In genomic region chr2:95210216-95210941, GRCm38 (mm10) we compare ENCODE assay signal across 22 mouse cellular contexts.
A peak's percentile ranks its signal among the peaks of the same experiment; 100 is the strongest.
DNase-seq lines count a peak whose midpoint lies in the region; ATAC-seq and TF ChIP-seq lines count a peak whose summit lies in the region.
"Had no signal": no experiment of that assay in that cellular context is flagged by ENCODE, and none has a peak within 500 bp of the region (broad histone marks: within the 10 kb centered on the region; RNA-seq: fewer than 3 reads in every experiment).

No protein-coding gene starts in this region.

- DNase-seq in frontal cortex, postnatal 36 days (ENCODE audit: low spot score in 2 of 2): no peak
- peak; percentile 38 for DNase-seq in lung, postnatal 10 days
- no peak for DNase-seq in lung, postnatal 4 days
- peak; percentile 46 for DNase-seq in embryo, embryonic 11 days
- DNase-seq in kidney, postnatal 25 days: peak; percentile 5 to 46
- no peak for DNase-seq in thymus, adult 2 months
- DNase-seq: adrenal gland, postnatal 36 days; cerebellum, postnatal 36 days; layer of hippocampus, postnatal 36 days; liver, postnatal 0 days; thymus, postnatal 25 days had no signal

- no peak overlapping the region for H3K9ac ChIP-seq in liver, embryonic 12.5 days
- H3K9ac ChIP-seq: embryonic facial prominence, embryonic 13.5 days; hindbrain, embryonic 14.5 days; intestine, embryonic 15.5 days; limb, embryonic 13.5 days; liver, postnatal 0 days; midbrain, embryonic 15.5 days had no signal

- TF ChIP-seq POLR2A in thymus, adult 2 months (IDR thresholded peaks at IDR 0.05; ENCODE audit: control insufficient read depth, extremely low read depth, insufficient read depth, low read length, poor library complexity): no peak

- H3K27ac ChIP-seq in liver, embryonic 12.5 days: no peak overlapping the region
- H3K27ac ChIP-seq in thymus, adult 2 months (ENCODE audit: control insufficient read depth, insufficient read depth, low read length): no peak overlapping the region
- H3K27ac ChIP-seq: embryonic facial prominence, embryonic 13.5 days; heart, embryonic 10.5 days; hindbrain, embryonic 14.5 days; intestine, embryonic 15.5 days; limb, embryonic 13.5 days; midbrain, embryonic 15.5 days had no signal

- no peak overlapping the region for H3K4me3 ChIP-seq in liver, embryonic 12.5 days
- no peak overlapping the region for H3K4me3 ChIP-seq in thymus, adult 2 months (ENCODE audit: control insufficient read depth, insufficient read depth, low read length)
- H3K4me3 ChIP-seq: embryonic facial prominence, embryonic 13.5 days; heart, embryonic 10.5 days; intestine, embryonic 15.5 days; limb, embryonic 13.5 days; midbrain, embryonic 15.5 days; myocyte had no signal

- TF ChIP-seq CTCF in thymus, adult 2 months (IDR thresholded peaks at IDR 0.05; ENCODE audit: borderline replicate concordance, control insufficient read depth, extremely low read depth, insufficient read depth, low read length, poor library complexity): no peak

- no peaks in the 10 kb centered on the region for H3K4me1 ChIP-seq in liver, embryonic 12.5 days
- H3K4me1 ChIP-seq in thymus, adult 2 months (replicated peaks; ENCODE audit: control insufficient read depth, insufficient read depth, low read length): no peaks in the 10 kb centered on the region
- H3K4me1 ChIP-seq: embryonic facial prominence, embryonic 13.5 days; heart, embryonic 10.5 days; intestine, embryonic 15.5 days; limb, embryonic 13.5 days; midbrain, embryonic 15.5 days had no signal

- no peaks in the 10 kb centered on the region for H3K27me3 ChIP-seq in liver, embryonic 12.5 days (replicated peaks)
- H3K27me3 ChIP-seq in thymus, adult 2 months (ENCODE audit: control insufficient read depth, insufficient read depth, low read length): no peaks in the 10 kb centered on the region
- H3K27me3 ChIP-seq: embryonic facial prominence, embryonic 13.5 days; intestine, embryonic 15.5 days; limb, embryonic 13.5 days; midbrain, embryonic 15.5 days had no signal

- H3K4me2 ChIP-seq in liver, embryonic 12.5 days: no peak overlapping the region
- H3K4me2 ChIP-seq: embryonic facial prominence, embryonic 13.5 days; hindbrain, embryonic 14.5 days; intestine, embryonic 15.5 days; limb, embryonic 13.5 days; midbrain, embryonic 15.5 days had no signal

- H3K36me3 ChIP-seq in liver, embryonic 12.5 days: no peaks in the 10 kb centered on the region
- H3K36me3 ChIP-seq in thymus, adult 2 months (ENCODE audit: control insufficient read depth, insufficient read depth, low read length): no peaks in the 10 kb centered on the region
- H3K36me3 ChIP-seq: embryonic facial prominence, embryonic 13.5 days; G1E; heart, embryonic 10.5 days; intestine, embryonic 15.5 days; limb, embryonic 13.5 days; midbrain, embryonic 15.5 days had no signal

- WGBS in liver, embryonic 12.5 days (ENCODE audit: insufficient replicate concordance): 40% methylated on average over 4 of the region's 4 CpGs
- 32% methylated on average over 4 of the region's 4 CpGs for WGBS in thymus, adult 2 months

- no peaks in the 10 kb centered on the region for H3K9me3 ChIP-seq in liver, embryonic 12.5 days (replicated peaks)
- H3K9me3 ChIP-seq: embryonic facial prominence, embryonic 13.5 days; heart, embryonic 10.5 days; intestine, embryonic 15.5 days; limb, embryonic 13.5 days; midbrain, embryonic 15.5 days had no signal

- peak; percentile 38; the same call in 1 of the 2 replicates for ATAC-seq in frontal cortex, adult (ENCODE audit: low TSS enrichment)
- no peak for ATAC-seq in liver, embryonic 12.5 days
- ATAC-seq: forebrain, embryonic 14.5 days; intestine, embryonic 15.5 days; liver, postnatal 0 days; midbrain, embryonic 15.5 days had no signal

Comparison
In these comparisons a context has a peak if more than half of its experiments do, and no peak if none do; other contexts are left out.
1. DNase-seq: peak in lung, postnatal 10 days (single experiment), embryo, embryonic 11 days (single experiment) and kidney, postnatal 25 days (2 of 2); none in frontal cortex, postnatal 36 days (0 of 2), lung, postnatal 4 days (0 of 2) and thymus, adult 2 months (single experiment).